Mouse (Mus musculus) thymus, adult 2 months (tissue): ENCODE measurements around the gene Slc48a1. TPM values are rescaled to one million over a fixed set of nuclear protein-coding genes. Genes with fewer than 3 reads are reported as not detected.

Experiments
- DNase-seq: peaks from one replicate; pipeline ENCODE4 v3.0.0; 2021
- H3K27ac ChIP-seq: fragments of 200-500 bp; 2 replicates; pipeline ENCODE4 v1.5.1; 2012; ENCODE audit warnings: low read length, control low read depth; ENCODE audit not compliant: control insufficient read depth, insufficient read depth
- H3K27me3 ChIP-seq: fragments of 200-500 bp; 2 replicates; pipeline ENCODE4 v1.6.1; 2012; ENCODE audit warnings: mild to moderate bottlenecking, low read length, moderate library complexity, mixed read lengths; ENCODE audit not compliant: control insufficient read depth, insufficient read depth
- H3K36me3 ChIP-seq: fragments of 200-500 bp; 2 replicates; pipeline ENCODE4 v1.6.1; 2012; ENCODE audit warnings: mild to moderate bottlenecking, low read length, moderate library complexity; ENCODE audit not compliant: control insufficient read depth, insufficient read depth
- H3K4me1 ChIP-seq: fragments of 200-500 bp; replicated peaks from 2 replicates; pipeline ENCODE4 v1.6.1; 2012; ENCODE audit warnings: low read length; ENCODE audit not compliant: control insufficient read depth, insufficient read depth
- H3K4me3 ChIP-seq: fragments of 200-500 bp; 2 replicates; pipeline ENCODE4 v1.5.1; 2012; ENCODE audit warnings: mild to moderate bottlenecking, low read length, control low read depth, moderate library complexity; ENCODE audit not compliant: control insufficient read depth, insufficient read depth
- CTCF ChIP-seq: fragments of 200-500 bp; IDR thresholded peaks from 2 replicates; pipeline ENCODE4 v1.5.1; 2012; ENCODE audit warnings: mild to moderate bottlenecking, control low read depth, low read length, moderate library complexity, borderline replicate concordance; ENCODE audit not compliant: control insufficient read depth, poor library complexity, insufficient read depth; ENCODE audit errors: extremely low read depth
- POLR2A ChIP-seq: fragments of 200-500 bp; IDR thresholded peaks from 2 replicates; pipeline ENCODE4 v1.6.1; 2012; ENCODE audit warnings: mild to moderate bottlenecking, low read length, control low read depth, moderate library complexity; ENCODE audit not compliant: control insufficient read depth, poor library complexity, insufficient read depth; ENCODE audit errors: extremely low read depth
- WGBS: fragments of 180-500 bp; shearing (Covaris S2); methylation state at CpG from one replicate; pipeline ENCODE4 v1.1.7; 2018; 5-methylcytosine and 5-hydroxymethylcytosine counted together
- polyA plus RNA-seq: library from polyadenylated mRNA; depleted of rRNA; stranded (reverse); fragments of >200 nt; gene quantifications from 2 replicates; pipeline ENCODE4 v1.2.3, GENCODE M21; 2012

Gene Slc48a1
- polyA plus RNA-seq, 1 experiment = 62.8 TPM

- Histone ChIP-seq H3K27me3 (no peaks in the 10 kb centered on the region), H3K4me1 (peaks cover 81% of the 10 kb centered on the region), H3K4me3 (no peak overlapping the region), H3K36me3 (peaks cover 32% of the 10 kb centered on the region), H3K27ac (no peak overlapping the region)
- no peak for DNase-seq
- 30% methylated on average over 11 of the region's 12 CpGs for WGBS
- TF ChIP-seq POLR2A = no peak
- no peak for TF ChIP-seq CTCF
Measured at GRCm38 (mm10) chr15:97822545-97823228, 44.4 kb downstream of the Slc48a1 start.

GRCm38 (mm10) chr15:97823479-97823878 lies 45.2 kb downstream of the Slc48a1 start:
- WGBS = 84% methylated on average over 12 of the region's 12 CpGs
- TF ChIP-seq CTCF (no peak), POLR2A (no peak)
- peaks cover 81% of the 10 kb centered on the region for H3K4me1 ChIP-seq
- no peaks in the 10 kb centered on the region for H3K27me3 ChIP-seq
- H3K36me3 ChIP-seq = peaks cover 30% of the 10 kb centered on the region
- DNase-seq = no peak
- H3K27ac ChIP-seq = no peak overlapping the region; the same call in 1 of the 2 replicates
- no peak overlapping the region for H3K4me3 ChIP-seq

- no peak for DNase-seq
- Histone ChIP-seq H3K27me3 (no peaks in the 10 kb centered on the region), H3K27ac (peak overlapping the region; percentile 17), H3K36me3 (peaks cover 28% of the 10 kb centered on the region), H3K4me3 (no peak overlapping the region), H3K4me1 (peaks cover 87% of the 10 kb centered on the region)
- TF ChIP-seq CTCF (no peak), POLR2A (no peak)
- 58% methylated on average over 6 of the region's 6 CpGs for WGBS
Measured at GRCm38 (mm10) chr15:97824042-97824441, 45.7 kb downstream of the Slc48a1 start.

GRCm38 (mm10) chr15:97825071-97825940 lies 47.0 kb downstream of the Slc48a1 start:
- peaks cover 27% of the 10 kb centered on the region for H3K36me3 ChIP-seq
- H3K4me3 ChIP-seq = peak overlapping the region; percentile 36
- peak; percentile 91 for DNase-seq
- H3K4me1 ChIP-seq = peaks cover 91% of the 10 kb centered on the region
- H3K27ac ChIP-seq = peak overlapping the region; percentile 91
- 7% methylated on average over 29 of the region's 29 CpGs for WGBS
- TF ChIP-seq POLR2A = peak; percentile 81; the same call in 1 of the 2 replicates
- peak; percentile 75; the same call in 1 of the 2 replicates for TF ChIP-seq CTCF
- H3K27me3 ChIP-seq = no peaks in the 10 kb centered on the region

GRCm38 (mm10) chr15:97825941-97826587 lies 47.7 kb downstream of the Slc48a1 start:
- Histone ChIP-seq H3K4me1 (peaks cover 85% of the 10 kb centered on the region), H3K36me3 (peaks cover 20% of the 10 kb centered on the region), H3K27me3 (no peaks in the 10 kb centered on the region), H3K27ac (peak overlapping the region; percentile 91), H3K4me3 (peak overlapping the region; percentile 36)
- WGBS = 27% methylated on average over 12 of the region's 12 CpGs
- no peak for TF ChIP-seq POLR2A
- TF ChIP-seq CTCF = no peak
- peak; percentile 40 for DNase-seq
